In genomic region chr4:133754871-133755765, GRCm38 (mm10) we compare ENCODE assay signal across 8 mouse cellular contexts. TPM values are rescaled to one million over a fixed set of nuclear protein-coding genes. Genes with fewer than 3 reads are reported as not detected.
DNase-seq lines count a peak whose midpoint lies in the region; ATAC-seq and TF ChIP-seq lines count a peak whose summit lies in the region.

No protein-coding gene starts in this region.

- peaks cover 2% of the 10 kb centered on the region; the same call in 1 of the 2 replicates for H3K4me1 ChIP-seq in bone marrow, adult 2 months (ENCODE audit: control insufficient read depth, insufficient read depth, low read length)
- H3K4me1 ChIP-seq in hindbrain, embryonic 11.5 days (replicated peaks; ENCODE audit: control insufficient read depth, insufficient read depth, low read length): peaks cover 10% of the 10 kb centered on the region; the same call in 1 of the 2 replicates
- peaks cover 31% of the 10 kb centered on the region for H3K4me1 ChIP-seq in midbrain, embryonic 15.5 days

- no peak for TF ChIP-seq CTCF in layer of hippocampus, adult 2 months (conservative IDR thresholded peaks at IDR 0.05)
- no peak for TF ChIP-seq CTCF in bone marrow, adult 2 months (IDR thresholded peaks at IDR 0.05; ENCODE audit: control insufficient read depth, insufficient read depth, low read length)

- no peaks in the 10 kb centered on the region for H3K36me3 ChIP-seq in hindbrain, embryonic 11.5 days (ENCODE audit: control insufficient read depth, insufficient read depth, low read length)
- no peaks in the 10 kb centered on the region for H3K36me3 ChIP-seq in midbrain, embryonic 15.5 days (replicated peaks)

- H3K4me3 ChIP-seq in layer of hippocampus, adult 2 months: peak overlapping the region; percentile 90
- peak overlapping the region; percentile 53 for H3K4me3 ChIP-seq in bone marrow, adult 2 months (replicated peaks; ENCODE audit: control insufficient read depth, low read depth, low read length)
- H3K4me3 ChIP-seq in hindbrain, embryonic 11.5 days (ENCODE audit: low read depth, low read length): peak overlapping the region; percentile 100
- H3K4me3 ChIP-seq in midbrain, embryonic 15.5 days: peak overlapping the region; percentile 100

- H3K9ac ChIP-seq in hindbrain, embryonic 11.5 days (ENCODE audit: low read depth, low read length): peak overlapping the region; percentile 100
- peak overlapping the region; percentile 100 for H3K9ac ChIP-seq in midbrain, embryonic 15.5 days

- no peak for TF ChIP-seq POLR2A in bone marrow, adult 2 months (IDR thresholded peaks at IDR 0.05; ENCODE audit: borderline replicate concordance, control insufficient read depth, low read depth, low read length)

- DNase-seq in layer of hippocampus, adult 2 months (ENCODE audit: low spot score in 2 of 2): no peak
- no peak for DNase-seq in layer of hippocampus, adult 11-12 months (ENCODE audit: low spot score)
- peak; percentile 43 for DNase-seq in hindbrain, embryonic 11.5 days (ENCODE audit: low spot score)
- DNase-seq in right cerebral cortex, postnatal 36 days (ENCODE audit: low spot score in 2 of 2): no peak
- DNase-seq in cerebellum, adult 9-11 months: no peak
- no peak for DNase-seq in kidney, adult 9 months

- no peaks in the 10 kb centered on the region for H3K27me3 ChIP-seq in hindbrain, embryonic 11.5 days (ENCODE audit: control insufficient read depth, insufficient read depth, low read length)
- H3K27me3 ChIP-seq in midbrain, embryonic 15.5 days (replicated peaks): no peaks in the 10 kb centered on the region

- H3K9me3 ChIP-seq in hindbrain, embryonic 11.5 days (ENCODE audit: control insufficient read depth, low read length): no peaks in the 10 kb centered on the region
- no peaks in the 10 kb centered on the region for H3K9me3 ChIP-seq in midbrain, embryonic 15.5 days

- no peak for ATAC-seq in hindbrain, embryonic 11.5 days (ENCODE audit: low FRiP score)
- ATAC-seq in midbrain, embryonic 15.5 days (replicated peaks): no peak

- 34% methylated on average over 10 of the region's 10 CpGs for WGBS in bone marrow, adult 2 months
- WGBS in hindbrain, embryonic 11.5 days: 4% methylated on average over 10 of the region's 10 CpGs
- WGBS in midbrain, embryonic 15.5 days: 11% methylated on average over 10 of the region's 10 CpGs

- H3K27ac ChIP-seq in layer of hippocampus, adult 2 months: peak overlapping the region; percentile 95
- H3K27ac ChIP-seq in bone marrow, adult 2 months (ENCODE audit: control insufficient read depth, insufficient read depth, low read depth, low read length, poor library complexity): peak overlapping the region; percentile 86
- H3K27ac ChIP-seq in hindbrain, embryonic 11.5 days (ENCODE audit: low read depth, low read length): peak overlapping the region; percentile 100
- H3K27ac ChIP-seq in midbrain, embryonic 15.5 days: peak overlapping the region; percentile 99

- H3K4me2 ChIP-seq in hindbrain, embryonic 11.5 days (replicated peaks; ENCODE audit: low read depth, low read length): peak overlapping the region; percentile 92
- H3K4me2 ChIP-seq in midbrain, embryonic 15.5 days: peak overlapping the region; percentile 97

RNA-seq across cellular contexts. Expression of gene Arid1a, which starts 1.5 kb away (rescaled TPM):
- 10 to 100 TPM; 83.2 to 88.6 TPM for total RNA-seq in layer of hippocampus, adult 2 months (2021)
- 38.2 and 76.0 TPM in 2 replicates for polyA plus RNA-seq in bone marrow, adult 2 months (2011; ENCODE audit: insufficient read depth, insufficient read length, low replicate concordance, missing spikeins)
- polyA plus RNA-seq in hindbrain, embryonic 11.5 days (2014; fragmentation: Nextera tagmentation; extraction: Ambion mirVana): 40.8 and 51.6 TPM in 2 replicates
- 37.9 and 39.3 TPM in 2 replicates for polyA plus RNA-seq in midbrain, embryonic 15.5 days (2015; fragmentation: Nextera tagmentation; extraction: Ambion mirVana)
